Mouse (Mus musculus) B cell, adult 62 days (primary cell): Measurements from ENCODE around the gene Tbxa2r. TPM values are rescaled to one million over a fixed set of nuclear protein-coding genes. Genes with fewer than 3 reads are reported as not detected.

Source experiments
- total RNA-seq: library from RNA; stranded (reverse); gene quantifications from 4 replicates; pipeline ENCODE4 v1.2.4, GENCODE M21; 2023

The Tbxa2r gene
- 3.3 to 4.4 TPM (median 3.7 TPM) in 4 replicates for total RNA-seq

GRCm38 (mm10) chr10:81328386-81328785, at the start of gene Tbxa2r:
Gene Tbxa2r (plus strand): TSS chr10:81328731.

GRCm38 (mm10) chr10:81291511-81292104, 36.9 kb upstream of the Tbxa2r start, which contains the start of gene Tjp3:
Gene Tjp3 (minus strand): TSS chr10:81291581.

GRCm38 (mm10) chr10:81292554-81293333, 35.8 kb upstream of the Tbxa2r start, which contains the start of gene Pip5k1c:
Gene Pip5k1c (plus strand): TSS chr10:81292963.

GRCm38 (mm10) chr10:81320550-81321347, 7.8 kb upstream of the Tbxa2r start, which contains the start of gene Cactin:
Gene Cactin (plus strand): TSS chr10:81321103.

GRCm38 (mm10) chr10:81342686-81343505, 14.4 kb downstream of the Tbxa2r start, which contains the start of gene Gipc3:
Gene Gipc3 (minus strand): TSS chr10:81343266.

GRCm38 (mm10) chr10:81350351-81351063, 22.0 kb downstream of the Tbxa2r start, which contains the start of gene Hmg20b:
Gene Hmg20b (minus strand): TSS chr10:81350480.

GRCm38 (mm10) chr10:81356991-81357844, 28.7 kb downstream of the Tbxa2r start, which contains the start of gene Mfsd12:
Gene Mfsd12 (plus strand): TSS chr10:81357491.

GRCm38 (mm10) chr10:81365672-81366476, 37.3 kb downstream of the Tbxa2r start, which contains the start of gene 4930404N11Rik:
Gene 4930404N11Rik (minus strand): TSS chr10:81365816.

GRCm38 (mm10) chr10:81377793-81378552, 49.4 kb downstream of the Tbxa2r start, which contains the start of gene Fzr1:
Gene Fzr1 (minus strand): TSS chr10:81378516.

GRCm38 (mm10) chr10:81383802-81384604, 55.5 kb downstream of the Tbxa2r start, which contains the start of the genes Dohh and Gm48551:
Gene Dohh (plus strand): TSS chr10:81384428.
Gene Gm48551 (plus strand): TSS chr10:81384466.

Other genes starting within 250 kb of the Tbxa2r start
- not detected in 4 replicates for gene Creb3l3, start 229.9 kb upstream of the Tbxa2r start, total RNA-seq
- gene Map2k2, start 222.8 kb upstream of the Tbxa2r start, total RNA-seq, result 140 to 154 TPM (median 146 TPM) in 4 replicates
- 102 to 107 TPM (median 105 TPM) in 4 replicates for gene Zbtb7a, start 193.5 kb upstream of the Tbxa2r start, total RNA-seq
- 60.6 to 70.8 TPM (median 66.5 TPM) in 4 replicates for gene Pias4, start 160.8 kb upstream of the Tbxa2r start, total RNA-seq
- gene Eef2, start 152.1 kb upstream of the Tbxa2r start, total RNA-seq, result 1,970 to 2,090 TPM (median 2,027 TPM) in 4 replicates
- 79.2 to 84.3 TPM (median 81.9 TPM) in 4 replicates for gene Dapk3, start 145.7 kb upstream of the Tbxa2r start, total RNA-seq
- gene 4930442H23Rik, start 144.9 kb upstream of the Tbxa2r start, total RNA-seq, result not detected in 4 replicates
- not detected in 4 replicates for gene Nmrk2, start 126.7 kb upstream of the Tbxa2r start, total RNA-seq
- not detected in 4 replicates for gene Atcay, start 97.9 kb upstream of the Tbxa2r start, total RNA-seq
- gene Zfr2, start 95.6 kb upstream of the Tbxa2r start, total RNA-seq, result 4.3 to 6.4 TPM (median 4.6 TPM) in 4 replicates
- 25.9 to 37.1 TPM (median 29.9 TPM) in 4 replicates for gene Matk, start 75.8 kb upstream of the Tbxa2r start, total RNA-seq
- gene Mrpl54, start 61.8 kb upstream of the Tbxa2r start, total RNA-seq, result 120 to 145 TPM (median 129 TPM) in 4 replicates
- 22.1 to 30.5 TPM (median 26.9 TPM) in 4 replicates for gene Apba3, start 61.8 kb upstream of the Tbxa2r start, total RNA-seq
- 11.7 to 14.1 TPM (median 12.2 TPM) in 4 replicates for gene Tjp3, start 37.1 kb upstream of the Tbxa2r start, total RNA-seq
- gene Pip5k1c, start 35.8 kb upstream of the Tbxa2r start, total RNA-seq, result 147 to 164 TPM (median 158 TPM) in 4 replicates
- gene Cactin, start 7.6 kb upstream of the Tbxa2r start, total RNA-seq, result 45.5 to 50.8 TPM (median 48.1 TPM) in 4 replicates
- gene Gipc3, start 14.5 kb downstream of the Tbxa2r start, total RNA-seq, result 0.57 to 1.1 TPM (median 0.80 TPM) in 4 replicates
- 71.5 to 76.8 TPM (median 75.7 TPM) in 4 replicates for gene Hmg20b, start 21.7 kb downstream of the Tbxa2r start, total RNA-seq
- 8.7 to 13.6 TPM (median 9.9 TPM) in 4 replicates for gene Mfsd12, start 28.8 kb downstream of the Tbxa2r start, total RNA-seq
- gene 4930404N11Rik, start 37.1 kb downstream of the Tbxa2r start, total RNA-seq, result 5.0 to 8.0 TPM (median 6.8 TPM) in 4 replicates
- gene Fzr1, start 49.8 kb downstream of the Tbxa2r start, total RNA-seq, result 41.9 to 52.4 TPM (median 51.6 TPM) in 4 replicates
- 37.0 to 49.1 TPM (median 44.0 TPM) in 4 replicates for gene Dohh, start 55.7 kb downstream of the Tbxa2r start, total RNA-seq
- gene Gm48551, start 55.7 kb downstream of the Tbxa2r start, total RNA-seq, result 1.4 to 3.0 TPM (median 2.2 TPM) in 4 replicates
- 2.3 to 8.8 TPM (median 6.4 TPM) in 4 replicates for gene Gm48552, start 60.3 kb downstream of the Tbxa2r start, total RNA-seq
- gene Smim24, start 64.3 kb downstream of the Tbxa2r start, total RNA-seq, result 4.3 to 8.4 TPM (median 7.4 TPM) in 4 replicates
- gene Nfic, start 126.9 kb downstream of the Tbxa2r start, total RNA-seq, result 18.3 to 24.4 TPM (median 19.5 TPM) in 4 replicates
- gene Celf5, start 154.0 kb downstream of the Tbxa2r start, total RNA-seq, result not detected in 4 replicates
- 99.6 to 113 TPM (median 106 TPM) in 4 replicates for gene Ncln, start 167.7 kb downstream of the Tbxa2r start, total RNA-seq
- 48.2 to 59.1 TPM (median 54.6 TPM) in 4 replicates for gene S1pr4, start 171.4 kb downstream of the Tbxa2r start, total RNA-seq
- 5.1 to 6.6 TPM (median 5.9 TPM) in 4 replicates for gene Gna15, start 195.5 kb downstream of the Tbxa2r start, total RNA-seq
- gene Gna11, start 216.5 kb downstream of the Tbxa2r start, total RNA-seq, result 24.1 to 34.4 TPM (median 29.1 TPM) in 4 replicates
- gene Aes, start 230.8 kb downstream of the Tbxa2r start, total RNA-seq, result 294 to 321 TPM (median 315 TPM) in 4 replicates
- 2.8 to 6.0 TPM (median 4.1 TPM) in 4 replicates for gene Tle2, start 245.8 kb downstream of the Tbxa2r start, total RNA-seq